Mouse (Mus musculus): ENCODE data around the gene Cyfip2.

DNA sequence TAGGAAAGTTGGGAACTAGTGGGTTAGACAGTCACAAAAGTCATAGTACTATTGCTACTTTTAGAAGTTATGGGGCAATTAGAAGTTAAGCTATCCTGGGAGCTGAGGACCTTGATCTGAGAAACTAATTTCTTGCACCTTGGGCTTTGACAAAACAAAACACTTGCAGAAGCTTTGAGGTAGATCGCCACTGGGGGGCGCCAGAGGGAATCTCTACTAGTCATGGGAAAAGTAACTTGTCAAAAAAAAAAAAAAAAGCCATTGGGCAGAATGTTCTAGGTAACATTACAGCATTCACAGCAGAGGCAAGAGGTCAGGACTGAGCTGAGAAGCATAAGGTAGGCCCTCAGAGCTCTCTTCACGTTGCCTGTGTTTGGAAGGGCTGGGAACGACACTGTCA, 75.7 kb downstream of the Cyfip2 start:
- 0 out of 2 replicates have a peak, but pooled peaks have one; percentile 1 for TF ChIP-seq CTCF (IDR thresholded peaks at IDR 0.05; ENCODE audit: low read depth, low read length)
- TF ChIP-seq POLR2A (IDR thresholded peaks at IDR 0.05; ENCODE audit: extremely low read depth, insufficient read depth, low read length) = no peak

Data from liver, adult 2 months (tissue).